Mouse (Mus musculus) spleen, embryonic (tissue): ENCODE measurements around the gene Ttc28.

Experiments used
- CTCF ChIA-PET: fragments of 350-600 bp; sonication (Branson Sonifier 250); formaldehyde crosslinking; loops from one replicate; lab custom pipeline; 2022; lab: Charles Lee

Ttc28 gene

GRCm38 (mm10) chr5:111046841-111047476, 167.4 kb downstream of the Ttc28 start:
- CTCF ChIA-PET = no interaction called here

GRCm38 (mm10) chr5:111048036-111048435, 168.4 kb downstream of the Ttc28 start:
- CTCF ChIA-PET = no interaction called here

- CTCF ChIA-PET = no interaction called here
Measured at GRCm38 (mm10) chr5:111049584-111049983, 170.0 kb downstream of the Ttc28 start.

GRCm38 (mm10) chr5:111050135-111050534, 170.5 kb downstream of the Ttc28 start:
- CTCF ChIA-PET = no interaction called here

GRCm38 (mm10) chr5:111054380-111054779, 174.8 kb downstream of the Ttc28 start:
- CTCF ChIA-PET = no interaction called here

- CTCF ChIA-PET = no interaction called here
Measured at GRCm38 (mm10) chr5:111054848-111055428, 175.3 kb downstream of the Ttc28 start.

- CTCF ChIA-PET = no interaction called here
Measured at GRCm38 (mm10) chr5:111055507-111055906, 175.9 kb downstream of the Ttc28 start.

GRCm38 (mm10) chr5:111057084-111057483, 177.5 kb downstream of the Ttc28 start:
- CTCF ChIA-PET = no interaction called here

- CTCF ChIA-PET = interaction anchor here (0.7 kb wide), 1 partner anchor 81 kb away, joined by 3 read pairs; no protein-coding TSS in a partner anchor
Measured at GRCm38 (mm10) chr5:111058401-111059139, 179.0 kb downstream of the Ttc28 start.

- CTCF ChIA-PET = interaction anchor here (0.7 kb wide), 1 partner anchor 82 kb away, joined by 3 read pairs; no protein-coding TSS in a partner anchor
Measured at GRCm38 (mm10) chr5:111059140-111059921, 179.7 kb downstream of the Ttc28 start.

- CTCF ChIA-PET = no interaction called here
Measured at GRCm38 (mm10) chr5:111060246-111060745, 180.7 kb downstream of the Ttc28 start.

GRCm38 (mm10) chr5:111063155-111063554, 183.6 kb downstream of the Ttc28 start:
- CTCF ChIA-PET = no interaction called here

GRCm38 (mm10) chr5:111063991-111064390, 184.4 kb downstream of the Ttc28 start:
- CTCF ChIA-PET = no interaction called here

- CTCF ChIA-PET = no interaction called here
Measured at GRCm38 (mm10) chr5:111065770-111066169, 186.2 kb downstream of the Ttc28 start.

GRCm38 (mm10) chr5:111069503-111069902, 189.9 kb downstream of the Ttc28 start:
- CTCF ChIA-PET = no interaction called here

GRCm38 (mm10) chr5:111069931-111070330, 190.3 kb downstream of the Ttc28 start:
- CTCF ChIA-PET = no interaction called here

- CTCF ChIA-PET = no interaction called here
Measured at GRCm38 (mm10) chr5:111070361-111070760, 190.8 kb downstream of the Ttc28 start.

GRCm38 (mm10) chr5:111073316-111073736, 193.7 kb downstream of the Ttc28 start:
- CTCF ChIA-PET = no interaction called here

GRCm38 (mm10) chr5:111074050-111074449, 194.4 kb downstream of the Ttc28 start:
- CTCF ChIA-PET = no interaction called here

GRCm38 (mm10) chr5:111075841-111076240, 196.2 kb downstream of the Ttc28 start:
- CTCF ChIA-PET = no interaction called here

- CTCF ChIA-PET = interaction anchor here (0.6 kb wide), 1 partner anchor 209 kb away, joined by 7 read pairs; no protein-coding TSS in a partner anchor
Measured at GRCm38 (mm10) chr5:111077261-111077660, 197.7 kb downstream of the Ttc28 start.

- CTCF ChIA-PET = no interaction called here
Measured at GRCm38 (mm10) chr5:111080601-111081000, 201.0 kb downstream of the Ttc28 start.
